Mouse (Mus musculus) testis, adult 2 months (tissue): Measurements from ENCODE around the gene Rnf217.

ENCODE experiments used
- CTCF ChIP-seq: fragments of 200-500 bp; IDR thresholded peaks from 2 replicates; pipeline ENCODE4 v1.5.1; 2012; ENCODE audit warnings: low read depth, mild to moderate bottlenecking, inconsistent platforms, low read length, moderate library complexity; ENCODE audit not compliant: control insufficient read depth, insufficient read depth, insufficient replicate concordance
- POLR2A ChIP-seq: fragments of 200-500 bp; IDR thresholded peaks from 2 replicates; pipeline ENCODE4 v1.6.1; 2012; ENCODE audit warnings: low read depth, mild to moderate bottlenecking, inconsistent platforms, low read length, moderate library complexity; ENCODE audit not compliant: control insufficient read depth

- TF ChIP-seq CTCF (no peak), POLR2A (no peak)
These were observed 70.7 kb downstream of the Rnf217 start for GRCm38 (mm10) chr10:31538243-31538642.
